Mouse (Mus musculus) spleen, postnatal 14 days (tissue): ENCODE results near the gene Neurl4.
"Not testable (repeated sequence)": the region's sequence is repeated elsewhere in the genome, so short reads cannot be mapped to it uniquely, and the experiment has no call there.

ENCODE experiments used
- DNase-seq, 2 experiments: peaks; one replicate each; pipeline ENCODE4 v3.0.0; 2021 to 2022; ENCODE audit warnings: low spot score in 2 of 2

Neurl4 gene

GRCm38 (mm10) chr11:69900471-69901405 is at the start of gene Neurl4, which contains the start of gene 2810408A11Rik:
Gene Neurl4 (plus strand): TSS chr11:69901072.
Gene 2810408A11Rik (minus strand): TSS chr11:69900987.
- DNase-seq: peak; percentile 76 to 79

- DNase-seq: peak; percentile 69 to 74
Observed at GRCm38 (mm10) chr11:69853994-69854393, 46.9 kb upstream of the Neurl4 start.

GRCm38 (mm10) chr11:69854680-69855079 is 46.2 kb upstream of the Neurl4 start:
- no peak for DNase-seq

- DNase-seq: peak; percentile 63 to 73
Observed at GRCm38 (mm10) chr11:69855347-69855746, 45.5 kb upstream of the Neurl4 start.

GRCm38 (mm10) chr11:69858113-69858998 is 42.5 kb upstream of the Neurl4 start, which contains the start of gene Tnk1:
Gene Tnk1 (minus strand): TSS chr11:69858730.
- DNase-seq: no peak

- DNase-seq: not testable (repeated sequence)
Observed at GRCm38 (mm10) chr11:69863729-69864128, 37.1 kb upstream of the Neurl4 start.

- DNase-seq: no peak
Observed at GRCm38 (mm10) chr11:69864138-69864860, 36.6 kb upstream of the Neurl4 start.

GRCm38 (mm10) chr11:69865561-69865960 is 35.3 kb upstream of the Neurl4 start:
- DNase-seq: no peak

- DNase-seq: no peak
Observed at GRCm38 (mm10) chr11:69867335-69867734, 33.5 kb upstream of the Neurl4 start.

GRCm38 (mm10) chr11:69870289-69871069 is 30.4 kb upstream of the Neurl4 start:
- no peak for DNase-seq

- no peak for DNase-seq
Observed at GRCm38 (mm10) chr11:69871822-69872221, 29.1 kb upstream of the Neurl4 start.

- DNase-seq: no peak
Observed at GRCm38 (mm10) chr11:69872451-69872850, 28.4 kb upstream of the Neurl4 start.

GRCm38 (mm10) chr11:69876186-69876585 is 24.7 kb upstream of the Neurl4 start:
- no peak for DNase-seq

- peak; percentile 79 to 89 for DNase-seq
Observed at GRCm38 (mm10) chr11:69876867-69877266, 24.0 kb upstream of the Neurl4 start.

- no peak for DNase-seq
Observed at GRCm38 (mm10) chr11:69877878-69878277, 23.0 kb upstream of the Neurl4 start, which contains the start of gene Tmem95. Gene Tmem95 (minus strand): TSS chr11:69878018.

- no peak for DNase-seq
Observed at GRCm38 (mm10) chr11:69878399-69878798, 22.5 kb upstream of the Neurl4 start.

- no peak for DNase-seq
Observed at GRCm38 (mm10) chr11:69878952-69879351, 21.9 kb upstream of the Neurl4 start.

- DNase-seq: no peak
Observed at GRCm38 (mm10) chr11:69879711-69880110, 21.2 kb upstream of the Neurl4 start.

- peak; percentile 53 to 69 for DNase-seq
Observed at GRCm38 (mm10) chr11:69880506-69880852, 20.4 kb upstream of the Neurl4 start.

GRCm38 (mm10) chr11:69880853-69881603 is 19.8 kb upstream of the Neurl4 start, which contains the start of gene Kctd11:
Gene Kctd11 (minus strand): TSS chr11:69881406.
- peak; percentile 60 to 74 for DNase-seq
